Mouse (Mus musculus) kidney, embryonic 14.5 days (tissue): Measurements from ENCODE around the gene Glra1. TPM values are rescaled to one million over a fixed set of nuclear protein-coding genes. Genes with fewer than 3 reads are reported as not detected.

ENCODE experiments used
- ATAC-seq: fragments of 200-750 bp; cut with Nextera tagmentation; 2 replicates; pipeline ENCODE4 v1.8.0; 2017; ENCODE audit warnings: moderate number of reproducible peaks, mild to moderate bottlenecking, moderate TSS enrichment, moderate library complexity; ENCODE audit not compliant: low FRiP score, low TSS enrichment
- H3K27ac ChIP-seq: fragments of 300-500 bp; sonication (generic); 2 replicates; pipeline ENCODE4 v1.5.1; 2014; ENCODE audit warnings: low read depth, mild to moderate bottlenecking, low read length, moderate library complexity, mixed read lengths
- H3K27me3 ChIP-seq: fragments of 300-500 bp; sonication (generic); 2 replicates; pipeline ENCODE4 v1.6.1; 2014; ENCODE audit warnings: mild to moderate bottlenecking, low read length; ENCODE audit not compliant: control insufficient read depth, insufficient read depth
- H3K36me3 ChIP-seq: fragments of 300-500 bp; sonication (generic); 2 replicates; pipeline ENCODE4 v1.6.1; 2014; ENCODE audit warnings: low read length, mixed read lengths; ENCODE audit not compliant: control insufficient read depth, insufficient read depth
- H3K4me1 ChIP-seq: fragments of 300-500 bp; sonication (generic); 2 replicates; pipeline ENCODE4 v1.6.1; 2014; ENCODE audit warnings: low read length, mixed read lengths; ENCODE audit not compliant: control insufficient read depth, insufficient read depth
- H3K4me2 ChIP-seq: fragments of 300-500 bp; sonication (generic); replicated peaks from 2 replicates; pipeline ENCODE4 v1.6.1; 2014; ENCODE audit warnings: low read depth, mild to moderate bottlenecking, low read length
- H3K4me3 ChIP-seq: fragments of 300-500 bp; sonication (generic); 2 replicates; pipeline ENCODE4 v1.5.1; 2014; ENCODE audit warnings: mild to moderate bottlenecking, low read length
- H3K9ac ChIP-seq: fragments of 300-500 bp; sonication (generic); 2 replicates; pipeline ENCODE4 v1.6.1; 2014; ENCODE audit warnings: low read depth, mild to moderate bottlenecking, low read length, moderate library complexity
- H3K9me3 ChIP-seq: fragments of 300-500 bp; sonication (generic); 2 replicates; pipeline ENCODE4 v1.6.1; 2016; ENCODE audit warnings: low read length; ENCODE audit not compliant: control insufficient read depth
- WGBS: fragments of 180-500 bp; shearing (Covaris S2); extraction: QIAGEN DNeasy Blood & Tissue Kit; methylation state at CpG from one replicate; pipeline ENCODE4 v1.1.7; 2014; 5-methylcytosine and 5-hydroxymethylcytosine counted together
- polyA plus RNA-seq: library from polyadenylated mRNA; unstranded; fragments of >200 nt; fragmentation: Nextera tagmentation; extraction: Ambion mirVana; gene quantifications from 2 replicates; pipeline ENCODE4 v1.2.1, GENCODE M21; 2014

Gene Glra1
- polyA plus RNA-seq, 1 experiment from 2014 or later, result not detected

- no peak for ATAC-seq
- Histone ChIP-seq H3K4me2 (no peak overlapping the region), H3K9ac (no peak overlapping the region), H3K27me3 (no peaks in the 10 kb centered on the region), H3K36me3 (no peaks in the 10 kb centered on the region), H3K4me1 (no peaks in the 10 kb centered on the region), H3K9me3 (no peaks in the 10 kb centered on the region), H3K4me3 (no peak overlapping the region), H3K27ac (no peak overlapping the region)
- 58% methylated on average over 2 of the region's 2 CpGs for WGBS
Measured at GRCm38 (mm10) chr11:55591194-55591593, 16.8 kb downstream of the Glra1 start.

- Histone ChIP-seq H3K27ac (no peak overlapping the region), H3K4me1 (no peaks in the 10 kb centered on the region), H3K36me3 (no peaks in the 10 kb centered on the region), H3K4me2 (no peak overlapping the region), H3K9ac (no peak overlapping the region), H3K27me3 (no peaks in the 10 kb centered on the region), H3K4me3 (no peak overlapping the region), H3K9me3 (no peaks in the 10 kb centered on the region)
- WGBS, result 86% methylated on average over 9 of the region's 9 CpGs
- no peak for ATAC-seq
Measured at GRCm38 (mm10) chr11:55589376-55590167, 18.4 kb downstream of the Glra1 start.

DNA sequence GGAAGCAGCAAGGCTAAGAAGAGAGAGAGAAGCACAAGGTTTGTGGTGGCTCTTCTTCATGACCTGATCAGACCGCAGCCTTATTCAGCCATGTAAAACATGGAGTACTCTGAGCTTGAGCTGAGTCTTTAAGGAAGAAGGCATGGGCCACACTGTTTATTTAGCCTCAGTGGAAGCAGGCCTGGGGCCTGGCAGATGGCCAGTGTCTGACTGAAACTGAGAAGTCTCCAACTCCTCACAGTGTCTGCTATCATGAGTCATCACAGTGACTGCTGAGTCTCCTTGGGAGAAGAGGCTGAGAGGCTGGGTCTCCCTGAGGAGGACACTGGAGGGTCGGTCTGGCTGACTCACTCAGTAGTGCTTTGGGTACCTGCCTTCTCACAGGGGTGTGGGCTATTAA is 33.6 kb downstream of the Glra1 start:
- Histone ChIP-seq H3K4me3 (no peak overlapping the region), H3K27me3 (no peaks in the 10 kb centered on the region), H3K36me3 (no peaks in the 10 kb centered on the region), H3K9me3 (no peaks in the 10 kb centered on the region), H3K4me1 (no peaks in the 10 kb centered on the region), H3K4me2 (no peak overlapping the region), H3K27ac (no peak overlapping the region), H3K9ac (no peak overlapping the region)
- WGBS, result 66% methylated on average over 2 of the region's 2 CpGs
- ATAC-seq, result no peak

DNA sequence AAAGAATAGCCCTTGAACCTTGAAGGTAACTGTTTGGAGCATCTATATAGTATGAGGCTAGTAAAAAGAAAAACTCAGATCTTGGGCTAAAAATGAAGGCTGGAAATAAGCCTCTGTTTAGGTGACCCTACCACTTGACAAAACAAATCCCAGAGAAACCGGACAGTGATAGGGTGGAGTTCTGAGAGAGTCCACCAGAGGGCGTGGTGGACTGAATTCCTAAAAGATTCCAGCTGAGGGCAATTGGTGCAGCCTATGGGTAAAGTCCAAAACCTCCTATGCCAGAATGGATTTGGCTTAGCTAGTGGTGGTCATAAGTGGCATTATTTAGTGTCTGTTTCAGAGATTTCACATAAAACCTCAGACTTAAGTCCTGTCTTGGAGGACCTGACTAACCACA is 36.9 kb downstream of the Glra1 start:
- Histone ChIP-seq H3K4me2 (no peak overlapping the region), H3K27ac (no peak overlapping the region), H3K9ac (no peak overlapping the region), H3K36me3 (no peaks in the 10 kb centered on the region), H3K4me3 (no peak overlapping the region), H3K9me3 (no peaks in the 10 kb centered on the region), H3K4me1 (no peaks in the 10 kb centered on the region), H3K27me3 (no peaks in the 10 kb centered on the region)
- WGBS, result 34% methylated on average over 2 of the region's 2 CpGs
- ATAC-seq, result no peak

GRCm38 (mm10) chr11:55566309-55567099 is 41.5 kb downstream of the Glra1 start:
- Histone ChIP-seq H3K4me3 (no peak overlapping the region), H3K27ac (no peak overlapping the region), H3K27me3 (no peaks in the 10 kb centered on the region), H3K4me1 (no peaks in the 10 kb centered on the region), H3K9me3 (no peaks in the 10 kb centered on the region), H3K36me3 (no peaks in the 10 kb centered on the region), H3K9ac (no peak overlapping the region), H3K4me2 (no peak overlapping the region)
- no peak for ATAC-seq
- WGBS, result 42% methylated on average over 9 of the region's 9 CpGs

DNA sequence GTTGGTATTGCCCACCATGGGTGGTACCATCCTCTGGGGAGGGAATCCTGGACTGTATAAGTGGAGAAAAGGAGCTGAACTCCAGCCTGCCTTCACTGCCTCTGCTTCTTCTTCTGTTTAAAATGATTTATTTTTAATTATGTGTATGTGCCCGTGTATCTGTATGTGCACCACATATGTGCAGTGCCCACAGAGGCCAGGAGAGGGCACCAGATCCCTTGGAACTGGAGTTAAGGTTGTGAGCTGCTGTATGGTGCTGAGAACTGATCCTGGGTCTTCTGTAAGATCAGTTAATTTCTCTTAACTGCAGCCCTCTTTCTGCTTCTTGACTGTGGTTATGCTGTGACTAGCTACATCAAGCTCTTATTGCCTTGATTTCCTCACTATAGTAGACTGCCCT is 62.3 kb downstream of the Glra1 start:
- Histone ChIP-seq H3K36me3 (no peaks in the 10 kb centered on the region), H3K4me2 (no peak overlapping the region), H3K9ac (no peak overlapping the region), H3K27me3 (no peaks in the 10 kb centered on the region), H3K4me1 (no peaks in the 10 kb centered on the region), H3K27ac (no peak overlapping the region), H3K9me3 (no peaks in the 10 kb centered on the region), H3K4me3 (no peak overlapping the region)
- 78% methylated on average over 1 of the region's 1 CpGs for WGBS
- ATAC-seq, result no peak

DNA sequence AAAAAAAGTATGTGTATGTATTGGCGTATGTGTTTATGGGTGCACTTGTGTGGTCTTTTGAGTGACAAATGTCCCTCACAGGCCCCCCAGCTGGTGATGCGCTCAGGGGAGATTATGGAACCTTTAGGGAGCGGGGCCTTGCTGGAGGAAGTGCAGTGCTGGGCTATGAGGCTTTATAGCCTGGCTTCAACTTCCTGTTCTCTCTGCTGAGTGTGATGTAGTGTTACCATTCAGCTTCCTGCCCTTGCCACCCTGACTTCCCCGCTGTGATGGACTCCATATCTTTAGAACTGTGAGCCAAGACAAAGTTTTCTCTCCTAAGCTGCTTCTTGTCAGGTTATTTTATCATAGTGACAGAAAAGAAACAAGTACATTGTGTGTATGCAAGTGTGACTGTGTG is 65.3 kb downstream of the Glra1 start:
- ATAC-seq, result no peak
- Histone ChIP-seq H3K36me3 (no peaks in the 10 kb centered on the region), H3K27me3 (no peaks in the 10 kb centered on the region), H3K4me3 (no peak overlapping the region), H3K9ac (no peak overlapping the region), H3K9me3 (no peaks in the 10 kb centered on the region), H3K4me1 (no peaks in the 10 kb centered on the region), H3K4me2 (no peak overlapping the region), H3K27ac (no peak overlapping the region)
- 68% methylated on average over 4 of the region's 4 CpGs for WGBS

- H3K9ac ChIP-seq, result no peak overlapping the region
- no peaks in the 10 kb centered on the region for H3K36me3 ChIP-seq
- 75% methylated on average over 7 of the region's 7 CpGs for WGBS
- H3K27me3 ChIP-seq, result no peaks in the 10 kb centered on the region
- H3K4me3 ChIP-seq, result no peak overlapping the region
- ATAC-seq, result no peak
- no peaks in the 10 kb centered on the region for H3K9me3 ChIP-seq
- H3K4me2 ChIP-seq, result no peak overlapping the region
- H3K4me1 ChIP-seq, result no peaks in the 10 kb centered on the region
- H3K27ac ChIP-seq, result no peak overlapping the region
Measured at GRCm38 (mm10) chr11:55542128-55542527, 65.9 kb downstream of the Glra1 start.

DNA sequence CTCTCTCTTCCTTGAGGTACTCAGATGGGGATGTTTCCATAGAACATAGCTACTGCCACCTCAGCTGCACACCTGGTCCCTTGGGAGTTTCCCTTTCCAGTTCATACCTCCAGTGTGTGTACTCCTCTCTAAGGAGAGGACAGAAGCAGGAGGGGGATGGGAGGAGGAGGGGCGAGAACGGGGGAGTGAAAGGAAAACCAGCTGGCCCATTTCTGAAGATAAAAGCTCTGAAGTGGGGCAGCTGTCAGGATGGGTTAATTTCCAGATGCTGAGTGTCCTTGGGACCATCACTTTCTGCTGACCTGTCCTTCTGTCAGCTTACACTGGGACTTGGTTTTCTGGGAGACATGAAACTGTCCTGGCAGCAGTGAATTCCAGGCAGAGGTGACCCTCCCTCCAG is 73.2 kb downstream of the Glra1 start:
- Histone ChIP-seq H3K9ac (no peak overlapping the region), H3K4me1 (0 out of 2 replicates have a peak, but pooled peaks cover 2% of the 10 kb centered on the region), H3K27me3 (no peaks in the 10 kb centered on the region), H3K4me2 (no peak overlapping the region), H3K4me3 (no peak overlapping the region), H3K36me3 (no peaks in the 10 kb centered on the region), H3K27ac (no peak overlapping the region), H3K9me3 (no peaks in the 10 kb centered on the region)
- WGBS, result 9% methylated on average over 2 of the region's 2 CpGs
- peak; percentile 28; the same call in 1 of the 2 replicates for ATAC-seq
